Mouse (Mus musculus): ENCODE data around the gene Qars. TPM values are rescaled to one million over a fixed set of nuclear protein-coding genes. Genes with fewer than 3 reads are reported as not detected.

Gene Qars
- polyA plus RNA-seq, 1 experiment from 2014 or later: 70.1 TPM

- H3K9me3 ChIP-seq: no peaks in the 10 kb centered on the region
- H3K4me1 ChIP-seq: peaks cover 20% of the 10 kb centered on the region
- no peaks in the 10 kb centered on the region for H3K27me3 ChIP-seq
- 66% methylated on average over 26 of the region's 26 CpGs for WGBS
- peaks cover 26% of the 10 kb centered on the region for H3K36me3 ChIP-seq
- peak; percentile 36 for ATAC-seq (replicated peaks)
- peak overlapping the region; percentile 94 for H3K27ac ChIP-seq (replicated peaks)
- H3K4me3 ChIP-seq: peak overlapping the region; percentile 80
- H3K9ac ChIP-seq (replicated peaks): peak overlapping the region; percentile 89
- peak overlapping the region; percentile 63 for H3K4me2 ChIP-seq (replicated peaks)
These were observed 17.6 kb upstream of the Qars start for GRCm38 (mm10) chr9:108489702-108490558.

GRCm38 (mm10) chr9:108490559-108491285 lies 16.8 kb upstream of the Qars start, which contains the start of gene Usp19:
Usp19 (plus strand) TSS chr9:108490602.
- ATAC-seq (replicated peaks): peak; percentile 96
- peaks cover 34% of the 10 kb centered on the region for H3K36me3 ChIP-seq
- under 1% methylated on average over 68 of the region's 69 CpGs for WGBS

GRCm38 (mm10) chr9:108491286-108491580 lies 16.3 kb upstream of the Qars start:
- peak overlapping the region; percentile 94 for H3K27ac ChIP-seq (replicated peaks)
- peak overlapping the region; percentile 63 for H3K4me2 ChIP-seq (replicated peaks)
- H3K4me1 ChIP-seq: peaks cover 20% of the 10 kb centered on the region
- no peak for ATAC-seq (replicated peaks)
- H3K4me3 ChIP-seq: peak overlapping the region; percentile 80
- no peaks in the 10 kb centered on the region for H3K27me3 ChIP-seq
- H3K9me3 ChIP-seq: no peaks in the 10 kb centered on the region
- peak overlapping the region; percentile 89 for H3K9ac ChIP-seq (replicated peaks)
- H3K36me3 ChIP-seq: peaks cover 40% of the 10 kb centered on the region
- 11% methylated on average over 12 of the region's 12 CpGs for WGBS

More at GRCm38 (mm10) chr9:108490559-108491285, 16.8 kb upstream of the Qars start, which contains the start of gene Usp19:
- Histone ChIP-seq H3K4me2 (replicated peaks) (peak within 1 kb of the TSS; percentile 63), H3K4me1 (peaks cover 20% of the 10 kb centered on the region), H3K27ac (replicated peaks) (peak within 1 kb of the TSS; percentile 94), H3K4me3 (peak within 1 kb of the TSS; percentile 80), H3K9me3 (no peaks in the 10 kb centered on the region), H3K9ac (replicated peaks) (peak within 1 kb of the TSS; percentile 89), H3K27me3 (no peaks in the 10 kb centered on the region)

- Histone ChIP-seq H3K9me3 (no peaks in the 10 kb centered on the region), H3K27me3 (no peaks in the 10 kb centered on the region), H3K9ac (replicated peaks) (peak overlapping the region; percentile 17), H3K27ac (replicated peaks) (no peak overlapping the region), H3K4me3 (peak overlapping the region; percentile 80; the same call in 1 of the 2 replicates), H3K36me3 (peaks cover 49% of the 10 kb centered on the region), H3K4me2 (replicated peaks) (peak overlapping the region; percentile 63), H3K4me1 (peaks cover 20% of the 10 kb centered on the region)
- no peak for ATAC-seq (replicated peaks)
- 89% methylated on average over 16 of the region's 16 CpGs for WGBS
These were observed 15.3 kb upstream of the Qars start for GRCm38 (mm10) chr9:108492043-108492750.

- H3K4me3 ChIP-seq: no peak overlapping the region
- ATAC-seq (replicated peaks): no peak
- H3K27me3 ChIP-seq: no peaks in the 10 kb centered on the region
- peaks cover 59% of the 10 kb centered on the region for H3K36me3 ChIP-seq
- no peak overlapping the region for H3K27ac ChIP-seq (replicated peaks)
- no peak overlapping the region for H3K9ac ChIP-seq (replicated peaks)
- 94% methylated on average over 8 of the region's 8 CpGs for WGBS
- no peaks in the 10 kb centered on the region for H3K9me3 ChIP-seq
- no peak overlapping the region for H3K4me2 ChIP-seq (replicated peaks)
- H3K4me1 ChIP-seq: peaks cover 20% of the 10 kb centered on the region
These were observed 14.3 kb upstream of the Qars start for GRCm38 (mm10) chr9:108493246-108493645.

GRCm38 (mm10) chr9:108494146-108494825 lies 13.2 kb upstream of the Qars start:
- peaks cover 20% of the 10 kb centered on the region for H3K4me1 ChIP-seq
- ATAC-seq (replicated peaks): no peak
- H3K27ac ChIP-seq (replicated peaks): no peak overlapping the region
- peaks cover 70% of the 10 kb centered on the region for H3K36me3 ChIP-seq
- H3K4me3 ChIP-seq: no peak overlapping the region
- no peaks in the 10 kb centered on the region for H3K9me3 ChIP-seq
- H3K4me2 ChIP-seq (replicated peaks): no peak overlapping the region
- no peaks in the 10 kb centered on the region for H3K27me3 ChIP-seq
- 97% methylated on average over 19 of the region's 19 CpGs for WGBS
- H3K9ac ChIP-seq (replicated peaks): no peak overlapping the region

GRCm38 (mm10) chr9:108494905-108495304 lies 12.6 kb upstream of the Qars start:
- Histone ChIP-seq H3K4me2 (replicated peaks) (no peak overlapping the region), H3K9me3 (no peaks in the 10 kb centered on the region), H3K27me3 (no peaks in the 10 kb centered on the region), H3K4me3 (no peak overlapping the region), H3K4me1 (peaks cover 19% of the 10 kb centered on the region), H3K27ac (replicated peaks) (no peak overlapping the region), H3K9ac (replicated peaks) (no peak overlapping the region), H3K36me3 (peaks cover 76% of the 10 kb centered on the region)
- WGBS: 86% methylated on average over 10 of the region's 10 CpGs
- ATAC-seq (replicated peaks): no peak

GRCm38 (mm10) chr9:108499231-108499630 lies 8.3 kb upstream of the Qars start:
- H3K27ac ChIP-seq (replicated peaks): no peak overlapping the region
- peaks cover 91% of the 10 kb centered on the region for H3K36me3 ChIP-seq
- WGBS: 94% methylated on average over 7 of the region's 7 CpGs
- H3K4me2 ChIP-seq (replicated peaks): no peak overlapping the region
- no peaks in the 10 kb centered on the region for H3K9me3 ChIP-seq
- H3K27me3 ChIP-seq: no peaks in the 10 kb centered on the region
- H3K9ac ChIP-seq (replicated peaks): no peak overlapping the region
- H3K4me1 ChIP-seq: no peaks in the 10 kb centered on the region
- no peak for ATAC-seq (replicated peaks)
- no peak overlapping the region for H3K4me3 ChIP-seq

GRCm38 (mm10) chr9:108499943-108500342 lies 7.6 kb upstream of the Qars start:
- 94% methylated on average over 15 of the region's 15 CpGs for WGBS
- peaks cover 84% of the 10 kb centered on the region for H3K36me3 ChIP-seq
- H3K4me3 ChIP-seq: no peak overlapping the region
- no peak for ATAC-seq (replicated peaks)
- no peak overlapping the region for H3K4me2 ChIP-seq (replicated peaks)
- H3K9ac ChIP-seq (replicated peaks): no peak overlapping the region
- H3K27ac ChIP-seq (replicated peaks): no peak overlapping the region
- H3K9me3 ChIP-seq: no peaks in the 10 kb centered on the region
- no peaks in the 10 kb centered on the region for H3K4me1 ChIP-seq
- H3K27me3 ChIP-seq: no peaks in the 10 kb centered on the region

- H3K4me3 ChIP-seq: 0 out of 2 replicates have a peak overlapping the region, but pooled peaks have one; percentile 68
- no peak overlapping the region for H3K27ac ChIP-seq (replicated peaks)
- peaks cover 24% of the 10 kb centered on the region for H3K36me3 ChIP-seq
- H3K9ac ChIP-seq (replicated peaks): no peak overlapping the region
- no peak for ATAC-seq (replicated peaks)
- no peaks in the 10 kb centered on the region for H3K9me3 ChIP-seq
- H3K4me1 ChIP-seq: peaks cover 20% of the 10 kb centered on the region
- no peak overlapping the region for H3K4me2 ChIP-seq (replicated peaks)
- 91% methylated on average over 7 of the region's 7 CpGs for WGBS
- no peaks in the 10 kb centered on the region for H3K27me3 ChIP-seq
These were observed 605 bp upstream of the Qars start for GRCm38 (mm10) chr9:108506901-108507300.

GRCm38 (mm10) chr9:108508776-108509175 lies 1.3 kb downstream of the Qars start:
- Histone ChIP-seq H3K4me2 (replicated peaks) (peak overlapping the region; percentile 87), H3K9ac (replicated peaks) (no peak overlapping the region), H3K36me3 (peaks cover 27% of the 10 kb centered on the region), H3K4me1 (peaks cover 20% of the 10 kb centered on the region), H3K27me3 (no peaks in the 10 kb centered on the region), H3K4me3 (peak overlapping the region; percentile 68; the same call in 1 of the 2 replicates), H3K27ac (replicated peaks) (no peak overlapping the region), H3K9me3 (no peaks in the 10 kb centered on the region)
- 87% methylated on average over 7 of the region's 7 CpGs for WGBS
- ATAC-seq (replicated peaks): no peak

Measured in forebrain, embryonic 15.5 days (tissue).